Mouse (Mus musculus) thymus, adult 2 months (tissue): ENCODE data around the gene Serpina3j. TPM values are rescaled to one million over a fixed set of nuclear protein-coding genes. Genes with fewer than 3 reads are reported as not detected.
"Not testable (repeated sequence)": the region's sequence is repeated elsewhere in the genome, so short reads cannot be mapped to it uniquely, and the experiment has no call there.

ENCODE experiments used
- DNase-seq: peaks from one replicate; pipeline ENCODE4 v3.0.0; 2021
- H3K27ac ChIP-seq: fragments of 200-500 bp; 2 replicates; pipeline ENCODE4 v1.5.1; 2012; ENCODE audit warnings: low read length, control low read depth; ENCODE audit not compliant: control insufficient read depth, insufficient read depth
- H3K27me3 ChIP-seq: fragments of 200-500 bp; 2 replicates; pipeline ENCODE4 v1.6.1; 2012; ENCODE audit warnings: mild to moderate bottlenecking, low read length, moderate library complexity, mixed read lengths; ENCODE audit not compliant: control insufficient read depth, insufficient read depth
- H3K36me3 ChIP-seq: fragments of 200-500 bp; 2 replicates; pipeline ENCODE4 v1.6.1; 2012; ENCODE audit warnings: mild to moderate bottlenecking, low read length, moderate library complexity; ENCODE audit not compliant: control insufficient read depth, insufficient read depth
- H3K4me1 ChIP-seq: fragments of 200-500 bp; replicated peaks from 2 replicates; pipeline ENCODE4 v1.6.1; 2012; ENCODE audit warnings: low read length; ENCODE audit not compliant: control insufficient read depth, insufficient read depth
- H3K4me3 ChIP-seq: fragments of 200-500 bp; 2 replicates; pipeline ENCODE4 v1.5.1; 2012; ENCODE audit warnings: mild to moderate bottlenecking, low read length, control low read depth, moderate library complexity; ENCODE audit not compliant: control insufficient read depth, insufficient read depth
- CTCF ChIP-seq: fragments of 200-500 bp; IDR thresholded peaks from 2 replicates; pipeline ENCODE4 v1.5.1; 2012; ENCODE audit warnings: mild to moderate bottlenecking, control low read depth, low read length, moderate library complexity, borderline replicate concordance; ENCODE audit not compliant: control insufficient read depth, poor library complexity, insufficient read depth; ENCODE audit errors: extremely low read depth
- POLR2A ChIP-seq: fragments of 200-500 bp; IDR thresholded peaks from 2 replicates; pipeline ENCODE4 v1.6.1; 2012; ENCODE audit warnings: mild to moderate bottlenecking, low read length, control low read depth, moderate library complexity; ENCODE audit not compliant: control insufficient read depth, poor library complexity, insufficient read depth; ENCODE audit errors: extremely low read depth
- WGBS: fragments of 180-500 bp; shearing (Covaris S2); methylation state at CpG from one replicate; pipeline ENCODE4 v1.1.7; 2018; 5-methylcytosine and 5-hydroxymethylcytosine counted together
- polyA plus RNA-seq: library from polyadenylated mRNA; depleted of rRNA; stranded (reverse); fragments of >200 nt; gene quantifications from 2 replicates; pipeline ENCODE4 v1.2.3, GENCODE M21; 2012

Gene Serpina3j
- polyA plus RNA-seq, 1 experiment, result 2.0 TPM

DNA sequence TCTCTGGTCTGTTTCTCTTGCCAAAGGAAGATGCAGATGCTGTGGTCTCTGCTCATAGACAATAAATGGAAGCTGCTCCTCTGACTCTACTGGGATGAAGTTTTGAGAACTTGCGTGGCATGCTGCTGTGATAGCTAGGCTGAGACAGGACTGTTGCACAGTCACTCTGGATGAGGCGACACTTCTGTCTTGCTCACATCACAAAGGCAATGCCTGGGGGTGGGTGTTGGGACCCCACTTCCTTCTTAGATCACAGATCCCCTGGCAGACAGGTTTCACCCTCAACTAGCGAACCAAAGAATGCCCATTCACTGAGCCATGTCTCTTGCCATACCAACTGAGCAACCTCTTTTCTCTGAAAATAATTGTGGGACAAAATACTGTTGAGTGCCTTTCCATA is 24.4 kb downstream of the Serpina3j start:
- H3K4me1 ChIP-seq, result no peaks in the 10 kb centered on the region
- H3K36me3 ChIP-seq, result no peaks in the 10 kb centered on the region
- 87% methylated on average over 3 of the region's 3 CpGs for WGBS
- no peaks in the 10 kb centered on the region for H3K27me3 ChIP-seq
- no peak for DNase-seq
- no peak overlapping the region for H3K4me3 ChIP-seq
- H3K27ac ChIP-seq, result no peak overlapping the region
- TF ChIP-seq CTCF (no peak), POLR2A (no peak)

DNA sequence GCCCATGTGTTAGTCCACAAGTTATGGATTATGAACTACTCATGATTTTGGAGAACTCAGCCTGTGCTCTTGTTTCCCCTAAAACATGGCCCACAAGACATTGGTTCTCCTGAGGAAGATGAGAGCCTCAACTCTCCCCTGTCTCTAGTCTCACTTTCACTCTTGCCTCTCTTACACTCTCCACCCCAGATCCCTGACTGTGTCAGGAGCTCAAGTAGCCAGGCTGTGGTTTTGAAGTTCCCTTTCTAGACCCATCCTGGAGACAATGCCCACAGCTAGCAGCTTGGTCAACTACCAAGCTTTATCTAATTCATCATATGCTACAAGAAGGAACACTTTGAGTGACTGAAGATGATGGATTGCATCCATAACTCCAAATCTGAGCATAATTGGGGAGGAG is 28.1 kb downstream of the Serpina3j start:
- not testable (repeated sequence) for H3K36me3 ChIP-seq, DNase-seq, H3K4me1 ChIP-seq, H3K27ac ChIP-seq, H3K4me3 ChIP-seq, H3K27me3 ChIP-seq

DNA sequence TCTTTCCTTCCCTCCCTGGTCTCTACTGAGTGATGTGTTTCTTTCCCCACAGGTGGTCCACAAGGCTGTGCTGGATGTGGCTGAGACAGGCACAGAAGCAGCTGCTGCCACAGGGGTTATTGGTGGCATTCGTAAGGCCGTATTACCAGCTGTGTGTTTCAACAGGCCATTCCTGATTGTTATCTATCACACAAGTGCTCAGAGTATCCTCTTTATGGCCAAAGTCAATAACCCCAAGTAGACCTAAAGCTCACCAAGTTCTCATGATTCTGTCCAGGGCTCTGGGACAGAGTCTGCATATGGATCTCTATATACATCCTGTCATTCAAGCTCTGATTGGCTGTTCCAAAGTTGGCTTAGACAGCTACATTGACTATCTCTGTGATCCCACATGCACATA is 30.8 kb downstream of the Serpina3j start:
- no peaks in the 10 kb centered on the region for H3K27me3 ChIP-seq
- WGBS, result 95% methylated on average over 2 of the region's 2 CpGs
- H3K36me3 ChIP-seq, result no peaks in the 10 kb centered on the region
- DNase-seq, result no peak
- no peaks in the 10 kb centered on the region for H3K4me1 ChIP-seq
- no peak overlapping the region for H3K27ac ChIP-seq
- TF ChIP-seq POLR2A, result no peak
- TF ChIP-seq CTCF, result no peak
- H3K4me3 ChIP-seq, result no peak overlapping the region

DNA sequence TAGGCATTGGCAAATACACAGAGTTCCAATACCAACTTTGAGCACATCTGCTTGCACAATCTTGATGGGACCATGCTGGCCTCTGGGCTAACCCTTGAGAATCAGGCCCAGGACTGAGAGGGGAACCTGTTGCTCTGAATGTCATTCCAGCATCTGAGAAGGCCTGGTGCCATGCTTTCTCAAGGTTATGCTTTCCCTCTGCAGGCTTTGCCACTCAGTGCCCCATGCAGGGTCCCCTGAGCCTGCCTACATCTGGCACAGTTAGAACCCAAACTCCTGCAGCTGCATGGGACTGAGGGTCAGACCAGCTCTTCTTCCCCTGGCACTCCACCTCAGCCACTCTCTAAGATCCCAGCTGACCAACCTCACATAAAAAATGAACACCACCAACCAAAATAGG is 31.4 kb downstream of the Serpina3j start:
- Histone ChIP-seq H3K27ac (no peak overlapping the region), H3K27me3 (no peaks in the 10 kb centered on the region), H3K4me1 (no peaks in the 10 kb centered on the region), H3K36me3 (no peaks in the 10 kb centered on the region), H3K4me3 (no peak overlapping the region)
- no peak for TF ChIP-seq CTCF
- TF ChIP-seq POLR2A, result no peak
- DNase-seq, result no peak

DNA sequence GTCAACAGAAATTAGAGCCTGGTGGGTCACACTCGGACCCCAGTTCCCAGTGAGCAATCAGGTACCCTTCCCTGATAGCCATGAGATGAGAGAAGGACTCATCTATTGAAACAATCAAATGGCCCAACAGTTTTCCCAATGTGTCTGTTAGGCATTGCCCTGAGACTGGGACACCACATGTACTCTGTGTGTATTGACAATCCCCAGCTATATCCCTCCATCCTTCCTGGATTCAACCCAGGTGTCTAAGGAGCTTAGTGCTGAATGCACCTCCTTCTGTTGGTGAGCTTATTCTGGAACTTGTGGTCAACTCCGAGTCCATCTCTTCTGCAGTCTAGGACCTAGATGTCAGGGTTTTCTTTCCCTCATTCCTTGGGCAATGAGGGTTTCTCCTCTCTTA is 32.7 kb downstream of the Serpina3j start:
- Histone ChIP-seq H3K36me3 (no peaks in the 10 kb centered on the region), H3K4me3 (no peak overlapping the region), H3K27me3 (no peaks in the 10 kb centered on the region), H3K4me1 (no peaks in the 10 kb centered on the region), H3K27ac (no peak overlapping the region)
- TF ChIP-seq POLR2A (no peak), CTCF (no peak)
- DNase-seq, result no peak
- 94% methylated on average over 2 of the region's 2 CpGs for WGBS

DNA sequence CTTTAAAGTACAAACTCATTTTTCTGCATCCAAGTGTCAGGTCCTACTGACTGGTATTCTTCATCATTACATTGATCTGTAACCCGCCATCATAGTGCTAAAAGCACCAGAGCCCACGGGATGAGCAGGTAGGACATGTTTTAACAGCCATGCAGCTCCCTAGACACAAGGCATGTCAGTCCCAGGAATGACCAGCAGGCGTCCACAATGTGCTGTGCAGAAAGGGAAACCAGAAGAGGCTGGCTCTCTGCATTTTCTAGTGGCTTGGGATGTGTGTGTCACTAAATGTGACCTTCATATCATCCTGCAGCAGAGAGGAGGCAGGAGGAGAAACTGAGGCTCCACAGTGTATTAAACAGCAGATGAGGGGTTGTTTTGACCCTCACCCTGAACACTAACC is 37.5 kb downstream of the Serpina3j start:
- DNase-seq, result peak; percentile 8
- WGBS, result 44% methylated on average over 3 of the region's 3 CpGs
- H3K27me3 ChIP-seq, H3K36me3 ChIP-seq, H3K27ac ChIP-seq, H3K4me3 ChIP-seq, H3K4me1 ChIP-seq: not testable (repeated sequence)

DNA sequence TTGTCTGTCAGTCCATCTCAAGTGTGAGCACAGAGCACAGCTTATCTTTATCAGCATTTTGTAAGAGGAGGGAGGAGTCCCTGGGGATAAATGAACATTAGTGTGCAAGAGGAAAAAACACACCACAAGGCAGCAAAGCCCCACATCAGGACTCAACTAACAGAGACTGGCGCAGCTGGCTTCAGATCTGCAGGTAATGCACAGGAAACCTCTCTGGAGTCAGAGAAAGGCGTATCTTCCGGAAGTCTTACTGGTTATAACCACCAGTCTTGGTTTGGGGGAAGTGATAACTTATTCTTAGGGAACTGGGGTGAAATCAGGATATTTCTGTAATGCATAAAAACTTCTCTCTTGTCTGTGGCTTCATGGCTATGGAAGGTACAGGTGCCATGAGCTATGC is 41.7 kb downstream of the Serpina3j start:
- Histone ChIP-seq H3K36me3 (no peaks in the 10 kb centered on the region), H3K27me3 (no peaks in the 10 kb centered on the region), H3K4me3 (no peak overlapping the region), H3K27ac (no peak overlapping the region), H3K4me1 (no peaks in the 10 kb centered on the region)
- TF ChIP-seq POLR2A (no peak), CTCF (no peak)
- 23% methylated on average over 3 of the region's 3 CpGs for WGBS
- DNase-seq, result no peak
